8 mouse cellular contexts compared by ENCODE assay signal in genomic region chr2:18766441-18766820, GRCm38 (mm10).
A peak's percentile ranks its signal among the peaks of the same experiment; 100 is the strongest.
DNase-seq lines count a peak whose midpoint lies in the region; ATAC-seq and TF ChIP-seq lines count a peak whose summit lies in the region.

No protein-coding gene starts in this region.

- no peaks in the 10 kb centered on the region for H3K4me1 ChIP-seq in kidney, postnatal 0 days (replicated peaks; ENCODE audit: insufficient read depth, low read length)
- H3K4me1 ChIP-seq in cortical plate, adult 2 months (ENCODE audit: control insufficient read depth, insufficient read depth, low read length) = no peaks in the 10 kb centered on the region
- no peaks in the 10 kb centered on the region for H3K4me1 ChIP-seq in intestine, embryonic 15.5 days (replicated peaks)
- H3K4me1 ChIP-seq in midbrain, embryonic 15.5 days = no peaks in the 10 kb centered on the region

- 0 out of 2 replicates have a peak, but pooled peaks have one; percentile 10 for ATAC-seq in kidney, postnatal 0 days (replicated peaks; ENCODE audit: low FRiP score, low read depth)
- ATAC-seq in intestine, embryonic 15.5 days = peak; percentile 51
- no peak for ATAC-seq in midbrain, embryonic 15.5 days (replicated peaks)

- peak overlapping the region; percentile 84 for H3K4me3 ChIP-seq in kidney, postnatal 0 days (replicated peaks; ENCODE audit: low read depth, low read length)
- H3K4me3 ChIP-seq in cortical plate, adult 2 months (ENCODE audit: insufficient read depth, low read length) = peak overlapping the region; percentile 69
- peak overlapping the region; percentile 80 for H3K4me3 ChIP-seq in intestine, embryonic 15.5 days (replicated peaks)
- H3K4me3 ChIP-seq in midbrain, embryonic 15.5 days = peak overlapping the region; percentile 73

- peak overlapping the region; percentile 97 for H3K9ac ChIP-seq in kidney, postnatal 0 days (ENCODE audit: low read depth, low read length)
- peak overlapping the region; percentile 95 for H3K9ac ChIP-seq in intestine, embryonic 15.5 days
- H3K9ac ChIP-seq in midbrain, embryonic 15.5 days = peak overlapping the region; percentile 96

- no peaks in the 10 kb centered on the region for H3K9me3 ChIP-seq in kidney, postnatal 0 days (replicated peaks; ENCODE audit: low read length)
- no peaks in the 10 kb centered on the region for H3K9me3 ChIP-seq in intestine, embryonic 15.5 days
- no peaks in the 10 kb centered on the region for H3K9me3 ChIP-seq in midbrain, embryonic 15.5 days

- no peak for TF ChIP-seq CTCF in kidney, postnatal 0 days (IDR thresholded peaks at IDR 0.05; ENCODE audit: low read depth)
- TF ChIP-seq CTCF in cortical plate, adult 2 months (IDR thresholded peaks at IDR 0.05; ENCODE audit: extremely low read depth, insufficient read depth, low read length) = no peak

- peak overlapping the region; percentile 60 for H3K4me2 ChIP-seq in kidney, postnatal 0 days (ENCODE audit: low read length)
- H3K4me2 ChIP-seq in intestine, embryonic 15.5 days (replicated peaks) = peak overlapping the region; percentile 70
- peak overlapping the region; percentile 63 for H3K4me2 ChIP-seq in midbrain, embryonic 15.5 days

- H3K27me3 ChIP-seq in kidney, postnatal 0 days (ENCODE audit: insufficient read depth, low read length) = no peaks in the 10 kb centered on the region
- no peaks in the 10 kb centered on the region for H3K27me3 ChIP-seq in intestine, embryonic 15.5 days (replicated peaks)
- no peaks in the 10 kb centered on the region for H3K27me3 ChIP-seq in midbrain, embryonic 15.5 days (replicated peaks)

- H3K36me3 ChIP-seq in kidney, postnatal 0 days (ENCODE audit: insufficient read depth, low read length) = no peaks in the 10 kb centered on the region
- H3K36me3 ChIP-seq in intestine, embryonic 15.5 days = no peaks in the 10 kb centered on the region
- no peaks in the 10 kb centered on the region for H3K36me3 ChIP-seq in midbrain, embryonic 15.5 days (replicated peaks)

- 24% methylated on average over 4 of the region's 4 CpGs for WGBS in kidney, postnatal 0 days
- 29% methylated on average over 4 of the region's 4 CpGs for WGBS in intestine, embryonic 15.5 days
- 46% methylated on average over 4 of the region's 4 CpGs for WGBS in midbrain, embryonic 15.5 days

- peak overlapping the region; percentile 99 for H3K27ac ChIP-seq in kidney, postnatal 0 days
- H3K27ac ChIP-seq in cortical plate, adult 2 months (ENCODE audit: insufficient read depth, low read length) = peak overlapping the region; percentile 83
- peak overlapping the region; percentile 99 for H3K27ac ChIP-seq in intestine, embryonic 15.5 days
- peak overlapping the region; percentile 95 for H3K27ac ChIP-seq in midbrain, embryonic 15.5 days

- DNase-seq in kidney, postnatal 0 days (ENCODE audit: low spot score) = peak; percentile 74
- no peak for DNase-seq in kidney, postnatal 14 days
- no peak for DNase-seq in urinary bladder, postnatal 10 days (ENCODE audit: low spot score)
- DNase-seq in cerebellum, postnatal 10 days = no peak
- no peak for DNase-seq in embryo, embryonic 10 days (ENCODE audit: low spot score)

- no peak for TF ChIP-seq POLR2A in cortical plate, adult 2 months (IDR thresholded peaks at IDR 0.05; ENCODE audit: extremely low read depth, insufficient read depth, low read length)
